Mouse (Mus musculus): ENCODE results near the gene Bbs10. TPM values are rescaled to one million over a fixed set of nuclear protein-coding genes. Genes with fewer than 3 reads are reported as not detected.

Gene Bbs10
- polyA plus RNA-seq, 1 experiment from 2014 or later, result 6.6 TPM

DNA sequence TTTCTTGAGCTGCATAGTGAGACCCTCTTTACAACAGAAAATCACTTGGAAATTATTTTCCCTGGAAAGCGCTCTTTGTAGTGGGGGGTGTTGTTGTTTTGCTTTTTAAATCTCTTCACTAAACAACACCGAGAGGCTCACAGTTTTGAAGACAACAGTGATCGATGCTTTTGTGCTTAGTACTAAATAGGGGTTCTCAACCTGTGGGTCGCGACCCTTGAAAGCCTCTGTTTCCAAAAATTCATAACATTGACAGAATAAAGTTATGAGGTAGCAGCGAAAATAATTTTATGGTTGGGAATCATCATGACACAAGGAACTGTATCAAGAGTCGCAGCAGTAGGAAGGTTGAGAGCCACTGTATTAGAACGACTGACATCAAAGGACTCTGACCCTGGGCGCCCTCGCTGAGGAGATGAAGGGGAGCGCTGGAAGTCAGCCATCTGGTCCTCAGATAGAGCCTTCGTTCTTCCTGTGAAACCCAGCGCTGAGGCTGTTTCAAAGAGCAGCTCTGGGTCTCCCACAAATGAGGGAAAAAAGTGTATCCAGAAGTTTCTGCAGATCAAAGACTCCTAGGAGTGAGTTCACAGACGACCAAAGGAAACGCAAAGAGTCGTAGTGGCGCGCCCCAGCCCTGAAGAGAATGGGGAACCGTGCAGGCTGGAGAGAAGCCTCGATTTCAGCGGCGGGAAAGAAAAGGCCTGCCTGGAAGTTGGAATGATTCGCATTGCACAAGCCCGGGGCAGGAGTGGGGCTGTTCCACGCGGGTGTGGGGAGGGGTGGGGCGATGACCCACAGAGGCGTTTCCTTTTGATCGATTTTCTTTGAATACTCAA lies 37.3 kb downstream of the Bbs10 start:
- H3K4me2 ChIP-seq (ENCODE audit: low read length), result peak overlapping the region; percentile 28
- no peak overlapping the region for H3K4me3 ChIP-seq (replicated peaks; ENCODE audit: low read depth, low read length)
- H3K4me1 ChIP-seq (ENCODE audit: control insufficient read depth, insufficient read depth, low read length), result no peaks in the 10 kb centered on the region
- no peaks in the 10 kb centered on the region for H3K9me3 ChIP-seq (ENCODE audit: control insufficient read depth, low read length)
- H3K36me3 ChIP-seq (ENCODE audit: control insufficient read depth, insufficient read depth, low read length), result no peaks in the 10 kb centered on the region
- no peak overlapping the region for H3K9ac ChIP-seq (replicated peaks; ENCODE audit: low read length)
- WGBS, result 21% methylated on average over 29 of the region's 29 CpGs
- peak; percentile 60 for DNase-seq
- H3K27me3 ChIP-seq (ENCODE audit: control insufficient read depth, insufficient read depth, low read length), result no peaks in the 10 kb centered on the region
- H3K27ac ChIP-seq (replicated peaks; ENCODE audit: low read depth, low read length), result no peak overlapping the region
- ATAC-seq (ENCODE audit: low FRiP score, low TSS enrichment), result peak; percentile 46; the same call in 1 of the 2 replicates

DNA sequence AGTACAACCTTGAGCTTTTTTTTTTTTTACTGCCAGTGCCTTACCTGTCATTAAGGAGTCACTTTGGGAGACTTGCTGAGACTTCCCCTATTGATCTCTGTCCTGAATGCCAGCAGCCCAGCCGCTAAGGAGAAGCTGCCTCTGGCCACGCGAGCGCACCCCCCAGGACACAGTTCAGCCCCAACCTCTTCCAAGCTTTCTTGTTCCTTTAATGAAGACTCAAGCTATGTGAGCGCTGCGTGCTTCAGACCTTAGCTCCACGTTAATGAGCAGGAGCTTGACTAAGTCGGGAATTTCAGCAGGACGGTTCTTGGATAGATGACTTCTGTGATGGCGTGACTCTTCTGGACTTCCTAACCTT lies 37.9 kb downstream of the Bbs10 start:
- peak; percentile 14 for DNase-seq

DNA sequence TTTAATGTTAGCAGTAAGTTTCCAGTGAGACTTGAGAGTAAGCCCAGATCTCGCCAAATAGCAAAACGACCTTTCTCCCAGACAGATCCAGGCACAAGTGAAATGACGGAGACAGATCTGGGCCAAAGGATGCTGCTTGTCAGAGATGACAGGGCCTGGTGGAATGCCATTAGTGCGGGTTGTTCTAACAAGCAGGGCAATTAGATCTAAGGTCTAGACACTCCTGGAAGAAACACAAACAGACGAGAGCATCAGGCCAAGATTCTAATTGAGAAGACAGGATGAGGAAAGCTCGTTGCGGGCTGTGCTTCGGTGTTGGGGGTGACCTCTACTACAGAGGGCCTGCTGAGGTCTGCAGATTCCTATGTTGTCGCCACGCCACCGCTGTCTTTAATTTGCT lies 40.8 kb downstream of the Bbs10 start:
- H3K9ac ChIP-seq (replicated peaks; ENCODE audit: low read length), result no peak overlapping the region
- no peak overlapping the region for H3K4me2 ChIP-seq (ENCODE audit: low read length)
- H3K9me3 ChIP-seq (ENCODE audit: control insufficient read depth, low read length), result no peaks in the 10 kb centered on the region
- no peaks in the 10 kb centered on the region for H3K4me1 ChIP-seq (ENCODE audit: control insufficient read depth, insufficient read depth, low read length)
- ATAC-seq (ENCODE audit: low FRiP score, low TSS enrichment) (no peak), DNase-seq (no peak)
- no peak overlapping the region for H3K4me3 ChIP-seq (replicated peaks; ENCODE audit: low read depth, low read length)
- H3K36me3 ChIP-seq (ENCODE audit: control insufficient read depth, insufficient read depth, low read length), result no peaks in the 10 kb centered on the region
- H3K27ac ChIP-seq (replicated peaks; ENCODE audit: low read depth, low read length), result no peak overlapping the region
- 87% methylated on average over 11 of the region's 11 CpGs for WGBS
- H3K27me3 ChIP-seq (ENCODE audit: control insufficient read depth, insufficient read depth, low read length), result no peaks in the 10 kb centered on the region

More for the DNA sequence above, 37.9 kb downstream of the Bbs10 start:
- WGBS, result 30% methylated on average over 10 of the region's 10 CpGs
- H3K9ac ChIP-seq (replicated peaks; ENCODE audit: low read length), result no peak overlapping the region
- no peak overlapping the region for H3K4me3 ChIP-seq (replicated peaks; ENCODE audit: low read depth, low read length)
- ATAC-seq (ENCODE audit: low FRiP score, low TSS enrichment), result no peak; the same call in 1 of the 2 replicates
- no peaks in the 10 kb centered on the region for H3K4me1 ChIP-seq (ENCODE audit: control insufficient read depth, insufficient read depth, low read length)
- H3K27ac ChIP-seq (replicated peaks; ENCODE audit: low read depth, low read length), result no peak overlapping the region
- peak overlapping the region; percentile 28 for H3K4me2 ChIP-seq (ENCODE audit: low read length)
- H3K27me3 ChIP-seq (ENCODE audit: control insufficient read depth, insufficient read depth, low read length), result no peaks in the 10 kb centered on the region
- no peaks in the 10 kb centered on the region for H3K9me3 ChIP-seq (ENCODE audit: control insufficient read depth, low read length)
- H3K36me3 ChIP-seq (ENCODE audit: control insufficient read depth, insufficient read depth, low read length), result no peaks in the 10 kb centered on the region

DNA sequence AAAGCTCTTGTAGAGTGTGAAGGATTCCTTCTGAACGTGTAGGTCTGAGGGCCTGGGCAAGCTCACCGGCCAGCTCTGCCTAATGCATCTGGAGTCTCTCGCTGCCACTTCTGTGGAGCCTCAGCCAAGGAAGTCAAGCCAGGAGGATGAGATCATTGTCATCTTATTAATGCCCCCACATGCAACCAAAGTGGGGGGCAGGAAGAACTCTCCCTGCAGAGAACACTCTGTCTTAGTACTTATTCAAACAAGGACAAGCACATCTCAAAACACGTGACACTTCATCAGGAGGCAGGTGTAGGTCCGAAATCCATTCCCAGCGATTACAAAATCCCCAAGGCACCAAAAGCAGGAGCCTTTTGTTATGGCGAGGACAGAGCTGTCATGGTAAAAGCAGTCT lies 43.3 kb downstream of the Bbs10 start:
- DNase-seq (no peak), ATAC-seq (ENCODE audit: low FRiP score, low TSS enrichment) (no peak)
- Histone ChIP-seq H3K4me3 (replicated peaks; ENCODE audit: low read depth, low read length) (no peak overlapping the region), H3K9me3 (ENCODE audit: control insufficient read depth, low read length) (no peaks in the 10 kb centered on the region), H3K36me3 (ENCODE audit: control insufficient read depth, insufficient read depth, low read length) (no peaks in the 10 kb centered on the region), H3K27ac (replicated peaks; ENCODE audit: low read depth, low read length) (no peak overlapping the region), H3K4me1 (ENCODE audit: control insufficient read depth, insufficient read depth, low read length) (no peaks in the 10 kb centered on the region), H3K9ac (replicated peaks; ENCODE audit: low read length) (no peak overlapping the region), H3K27me3 (ENCODE audit: control insufficient read depth, insufficient read depth, low read length) (no peaks in the 10 kb centered on the region), H3K4me2 (ENCODE audit: low read length) (no peak overlapping the region)
- WGBS, result 85% methylated on average over 7 of the region's 7 CpGs

DNA sequence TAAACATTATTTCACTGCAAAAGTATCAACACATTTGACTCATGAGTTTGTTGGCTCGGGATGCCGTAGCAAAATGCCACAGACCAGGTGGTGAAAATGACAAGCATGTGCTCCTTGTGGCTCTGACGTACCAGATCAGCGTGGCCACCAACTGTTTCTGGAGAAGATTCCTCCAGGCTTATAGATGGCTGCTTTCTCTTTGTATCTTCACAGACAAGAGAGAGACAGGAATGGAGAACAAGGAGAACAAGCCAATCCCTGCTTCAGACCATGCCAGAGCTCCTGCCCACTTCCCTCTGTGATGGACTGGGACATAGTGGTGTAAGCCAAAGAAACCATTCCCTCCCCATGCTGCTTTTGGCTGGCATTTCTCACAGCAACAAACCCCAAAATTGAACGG lies 45.1 kb downstream of the Bbs10 start:
- H3K27me3 ChIP-seq (ENCODE audit: control insufficient read depth, insufficient read depth, low read length), result no peaks in the 10 kb centered on the region
- H3K9ac ChIP-seq (replicated peaks; ENCODE audit: low read length), result no peak overlapping the region
- H3K27ac ChIP-seq (replicated peaks; ENCODE audit: low read depth, low read length), result no peak overlapping the region
- no peaks in the 10 kb centered on the region for H3K36me3 ChIP-seq (ENCODE audit: control insufficient read depth, insufficient read depth, low read length)
- no peak overlapping the region for H3K4me2 ChIP-seq (ENCODE audit: low read length)
- H3K4me1 ChIP-seq (ENCODE audit: control insufficient read depth, insufficient read depth, low read length), result no peaks in the 10 kb centered on the region
- WGBS, result 94% methylated on average over 5 of the region's 5 CpGs
- H3K9me3 ChIP-seq (ENCODE audit: control insufficient read depth, low read length), result no peaks in the 10 kb centered on the region
- ATAC-seq (ENCODE audit: low FRiP score, low TSS enrichment) (no peak), DNase-seq (no peak)
- H3K4me3 ChIP-seq (replicated peaks; ENCODE audit: low read depth, low read length), result no peak overlapping the region

DNA sequence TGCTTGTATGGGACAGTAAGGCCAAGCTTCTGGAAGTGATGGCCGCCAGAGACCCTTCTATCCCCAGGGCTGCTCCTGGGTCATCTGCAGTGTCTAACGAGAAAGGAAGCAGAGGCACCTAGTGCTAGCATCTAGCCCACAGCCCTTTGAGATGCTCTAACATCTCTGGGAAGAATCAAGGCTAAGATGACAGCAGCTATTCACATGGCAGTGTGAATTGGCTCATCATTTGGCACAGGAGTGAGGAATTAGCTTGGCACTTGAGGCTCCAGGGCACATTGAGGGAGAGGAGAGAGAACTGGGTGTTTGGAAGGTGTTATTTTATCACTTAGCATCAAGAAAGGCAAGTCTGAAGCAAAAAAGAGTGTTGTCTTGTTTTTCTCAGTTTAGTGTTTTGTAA lies 49.8 kb downstream of the Bbs10 start:
- Histone ChIP-seq H3K9ac (replicated peaks; ENCODE audit: low read length) (no peak overlapping the region), H3K9me3 (ENCODE audit: control insufficient read depth, low read length) (no peaks in the 10 kb centered on the region), H3K36me3 (ENCODE audit: control insufficient read depth, insufficient read depth, low read length) (no peaks in the 10 kb centered on the region), H3K27ac (replicated peaks; ENCODE audit: low read depth, low read length) (no peak overlapping the region), H3K4me2 (ENCODE audit: low read length) (no peak overlapping the region), H3K4me3 (replicated peaks; ENCODE audit: low read depth, low read length) (no peak overlapping the region), H3K4me1 (ENCODE audit: control insufficient read depth, insufficient read depth, low read length) (no peaks in the 10 kb centered on the region), H3K27me3 (ENCODE audit: control insufficient read depth, insufficient read depth, low read length) (no peaks in the 10 kb centered on the region)
- ATAC-seq (ENCODE audit: low FRiP score, low TSS enrichment), result no peak
- DNase-seq, result no peak
- 70% methylated on average over 2 of the region's 2 CpGs for WGBS

Other genes starting within 250 kb of the Bbs10 start
- gene Osbpl8, start 133.9 kb upstream of the Bbs10 start, polyA plus RNA-seq (2014; fragmentation: Nextera tagmentation; extraction: Ambion mirVana), result 17.9 and 19.0 TPM in 2 replicates
- 182 and 206 TPM in 2 replicates for gene Nap1l1, start 174.5 kb downstream of the Bbs10 start, polyA plus RNA-seq (2014; fragmentation: Nextera tagmentation; extraction: Ambion mirVana)
- 27.9 and 33.2 TPM in 2 replicates for gene Phlda1, start 207.6 kb downstream of the Bbs10 start, polyA plus RNA-seq (2014; fragmentation: Nextera tagmentation; extraction: Ambion mirVana)